Mouse (Mus musculus) right cerebral cortex, postnatal 14 days (tissue): ENCODE data around the gene Tmeff1.

Experiments
- DNase-seq: peaks from one replicate; pipeline ENCODE4 v3.0.0; 2022

Gene Tmeff1

GRCm38 (mm10) chr4:48625836-48626235 is 40.9 kb downstream of the Tmeff1 start:
- DNase-seq, result no peak

- DNase-seq, result no peak
Observed at GRCm38 (mm10) chr4:48629445-48629844, 44.5 kb downstream of the Tmeff1 start.

GRCm38 (mm10) chr4:48633529-48633928 is 48.6 kb downstream of the Tmeff1 start:
- no peak for DNase-seq

- DNase-seq, result no peak
Observed at GRCm38 (mm10) chr4:48634058-48634457, 49.1 kb downstream of the Tmeff1 start.

- DNase-seq, result no peak
Observed at GRCm38 (mm10) chr4:48636831-48637230, 51.9 kb downstream of the Tmeff1 start.

GRCm38 (mm10) chr4:48638132-48638531 is 53.2 kb downstream of the Tmeff1 start:
- DNase-seq, result no peak

- DNase-seq, result no peak
Observed at GRCm38 (mm10) chr4:48639503-48639902, 54.5 kb downstream of the Tmeff1 start.

- DNase-seq, result no peak
Observed at GRCm38 (mm10) chr4:48643801-48644200, 58.8 kb downstream of the Tmeff1 start.

GRCm38 (mm10) chr4:48646143-48646542 is 61.2 kb downstream of the Tmeff1 start:
- no peak for DNase-seq

GRCm38 (mm10) chr4:48650617-48651360 is 65.8 kb downstream of the Tmeff1 start:
- DNase-seq, result no peak

GRCm38 (mm10) chr4:48654118-48654517 is 69.1 kb downstream of the Tmeff1 start:
- DNase-seq, result no peak

- DNase-seq, result no peak
Observed at GRCm38 (mm10) chr4:48656530-48656929, 71.6 kb downstream of the Tmeff1 start.

GRCm38 (mm10) chr4:48660144-48660543 is 75.2 kb downstream of the Tmeff1 start:
- no peak for DNase-seq

- no peak for DNase-seq
Observed at GRCm38 (mm10) chr4:48660619-48661575, 75.9 kb downstream of the Tmeff1 start.

GRCm38 (mm10) chr4:48663271-48663670 is 78.3 kb downstream of the Tmeff1 start, which contains the start of gene Cavin4:
TSS of gene Cavin4 (plus strand) at chr4:48663514.
- DNase-seq, result no peak

- no peak for DNase-seq
Observed at GRCm38 (mm10) chr4:48664021-48664420, 79.0 kb downstream of the Tmeff1 start.

- no peak for DNase-seq
Observed at GRCm38 (mm10) chr4:48667279-48667678, 82.3 kb downstream of the Tmeff1 start.

GRCm38 (mm10) chr4:48672915-48673314 is 87.9 kb downstream of the Tmeff1 start:
- no peak for DNase-seq

GRCm38 (mm10) chr4:48674412-48674811 is 89.4 kb downstream of the Tmeff1 start:
- no peak for DNase-seq

- DNase-seq, result no peak
Observed at GRCm38 (mm10) chr4:48676570-48677185, 91.7 kb downstream of the Tmeff1 start.

GRCm38 (mm10) chr4:48677276-48677675 is 92.3 kb downstream of the Tmeff1 start:
- DNase-seq, result no peak

GRCm38 (mm10) chr4:48677812-48678211 is 92.8 kb downstream of the Tmeff1 start:
- no peak for DNase-seq

- no peak for DNase-seq
Observed at GRCm38 (mm10) chr4:48678793-48679192, 93.8 kb downstream of the Tmeff1 start.
